Mouse (Mus musculus): ENCODE data around the gene Micall2.

DNA sequence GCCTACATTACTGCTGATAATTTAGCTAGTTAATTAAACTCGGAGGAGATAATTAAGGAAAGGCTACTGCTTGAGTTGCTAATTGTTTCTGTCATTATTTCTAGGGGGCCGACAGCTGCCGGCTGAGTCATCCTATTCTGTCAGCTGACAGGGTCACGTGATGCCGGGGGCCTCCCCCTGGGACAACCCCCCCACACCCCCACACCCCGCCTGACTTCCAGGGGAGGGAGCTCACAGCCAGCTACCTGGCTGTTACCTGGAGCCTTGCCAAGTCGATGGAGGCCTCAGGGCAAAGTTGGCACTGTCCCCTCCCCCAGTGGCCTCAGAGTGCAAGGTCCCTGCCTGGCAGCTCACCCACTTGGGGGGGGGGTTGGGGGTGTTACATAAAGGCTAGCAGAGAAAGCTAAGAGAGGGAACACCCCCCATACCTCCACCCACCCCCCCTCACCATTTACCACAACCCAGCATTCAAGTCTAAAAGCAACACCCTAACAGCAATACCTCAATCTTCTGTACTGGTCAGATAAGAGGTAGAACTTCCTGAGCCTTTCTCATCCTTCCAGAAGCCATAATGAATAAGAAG is 41.1 kb downstream of the Micall2 start:
- TF ChIP-seq POLR2A (IDR thresholded peaks at IDR 0.05; ENCODE audit: borderline replicate concordance, control insufficient read depth, low read depth, low read length) (no peak), CTCF (IDR thresholded peaks at IDR 0.05; ENCODE audit: control insufficient read depth, insufficient read depth, low read length) (no peak)
